ENCODE assay signal across 27 mouse cellular contexts in genomic region chr8:99040423-99040822, GRCm38 (mm10).
"Had no signal": no experiment of that assay in that cellular context is flagged by ENCODE, and none has a peak within 500 bp of the region (broad histone marks: within the 10 kb centered on the region; RNA-seq: fewer than 3 reads in every experiment).

No protein-coding gene starts in this region.

- H3K36me3 ChIP-seq: heart, embryonic 10.5 days; heart, embryonic 12.5 days; hindbrain, embryonic 10.5 days; hindbrain, embryonic 12.5 days; intestine, embryonic 15.5 days; limb, embryonic 13.5 days; limb, embryonic 15.5 days; liver, embryonic 12.5 days had no signal

- H3K27me3 ChIP-seq: heart, embryonic 12.5 days; hindbrain, embryonic 12.5 days; intestine, embryonic 15.5 days; limb, embryonic 13.5 days; limb, embryonic 15.5 days; liver, embryonic 12.5 days had no signal

- DNase-seq: gastrocnemius, adult 2 months; gastrocnemius, postnatal 10 days; gastrocnemius, postnatal 25 days; heart, adult 18-20 months; heart, postnatal 10 days; heart, postnatal 4 days; kidney, adult 18-20 months; kidney, adult 8-10 months; kidney, postnatal 10 days; kidney, postnatal 25 days; kidney, postnatal 4 days; layer of hippocampus, postnatal 36 days; left cerebral cortex, postnatal 4 days had no signal

- H3K27ac ChIP-seq: gastrocnemius, adult 2 months; heart, embryonic 10.5 days; hindbrain, embryonic 10.5 days; hindbrain, embryonic 12.5 days; hindbrain, embryonic 14.5 days; intestine, embryonic 15.5 days; layer of hippocampus, adult 2 months; limb, embryonic 13.5 days; limb, embryonic 15.5 days; liver, embryonic 12.5 days; liver, embryonic 14.5 days had no signal

- H3K4me1 ChIP-seq: heart, embryonic 10.5 days; heart, embryonic 12.5 days; hindbrain, embryonic 10.5 days; hindbrain, embryonic 12.5 days; intestine, embryonic 15.5 days; limb, embryonic 13.5 days; limb, embryonic 15.5 days; liver, embryonic 12.5 days had no signal

- H3K4me2 ChIP-seq: heart, embryonic 12.5 days; hindbrain, embryonic 12.5 days; hindbrain, embryonic 14.5 days; intestine, embryonic 15.5 days; limb, embryonic 13.5 days; limb, embryonic 15.5 days; liver, embryonic 12.5 days had no signal

- H3K9ac ChIP-seq: heart, embryonic 12.5 days; hindbrain, embryonic 12.5 days; hindbrain, embryonic 14.5 days; intestine, embryonic 15.5 days; limb, embryonic 13.5 days; limb, embryonic 15.5 days; liver, embryonic 12.5 days; liver, embryonic 14.5 days had no signal

- ATAC-seq: hindbrain, embryonic 16.5 days; inflammation-experienced regulatory T-cells, adult 6 months; intestine, embryonic 15.5 days; intestine, postnatal 0 days; liver, embryonic 12.5 days had no signal

- H3K4me3 ChIP-seq: gastrocnemius, adult 2 months; heart, embryonic 10.5 days; heart, embryonic 12.5 days; hindbrain, embryonic 10.5 days; hindbrain, embryonic 12.5 days; intestine, embryonic 15.5 days; layer of hippocampus, adult 2 months; limb, embryonic 13.5 days; limb, embryonic 15.5 days; liver, embryonic 12.5 days had no signal

- H3K9me3 ChIP-seq: heart, embryonic 10.5 days; heart, embryonic 12.5 days; hindbrain, embryonic 10.5 days; hindbrain, embryonic 12.5 days; intestine, embryonic 15.5 days; limb, embryonic 13.5 days; limb, embryonic 15.5 days; liver, embryonic 12.5 days had no signal
